Mouse (Mus musculus): ENCODE data around the gene Itgb2. TPM values are rescaled to one million over a fixed set of nuclear protein-coding genes. Genes with fewer than 3 reads are reported as not detected.

The Itgb2 gene
- polyA plus RNA-seq, 1 experiment from 2014 or later = 0.59 TPM

DNA sequence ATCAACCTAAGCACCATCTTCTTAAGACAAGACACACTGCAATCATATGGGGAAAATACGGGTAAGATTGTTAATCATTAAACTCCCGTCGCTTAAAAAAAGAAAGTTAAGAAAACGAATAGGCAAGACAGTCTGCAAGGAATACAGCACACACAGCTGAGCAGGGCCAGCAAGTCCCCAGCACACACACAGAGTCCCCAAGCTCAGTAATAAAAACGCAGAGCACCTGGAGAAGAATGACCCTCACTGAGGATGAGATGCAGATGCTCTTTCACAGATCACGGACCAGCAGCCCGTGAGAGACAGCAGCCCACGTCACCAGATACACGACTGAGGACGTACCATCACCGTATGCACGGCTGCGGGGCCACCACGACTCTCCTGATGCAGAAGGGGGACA is 29.4 kb upstream of the Itgb2 start:
- no peak overlapping the region for H3K27ac ChIP-seq (ENCODE audit: low read depth, low read length)
- H3K9me3 ChIP-seq (ENCODE audit: control insufficient read depth, low read length) = no peaks in the 10 kb centered on the region
- DNase-seq (ENCODE audit: low spot score, missing footprints) (no peak), ATAC-seq (ENCODE audit: low FRiP score) (no peak)
- H3K36me3 ChIP-seq (ENCODE audit: control insufficient read depth, insufficient read depth, low read length) = peaks cover 4% of the 10 kb centered on the region; the same call in 1 of the 2 replicates
- H3K4me2 ChIP-seq = no peak overlapping the region
- no peaks in the 10 kb centered on the region for H3K27me3 ChIP-seq (ENCODE audit: control insufficient read depth, insufficient read depth, low read length)
- no peak overlapping the region for H3K4me3 ChIP-seq (ENCODE audit: low read depth, low read length)
- no peaks in the 10 kb centered on the region for H3K4me1 ChIP-seq (ENCODE audit: control insufficient read depth, insufficient read depth, low read length)
- H3K9ac ChIP-seq (ENCODE audit: low read length) = no peak overlapping the region
- WGBS = 85% methylated on average over 14 of the region's 14 CpGs

DNA sequence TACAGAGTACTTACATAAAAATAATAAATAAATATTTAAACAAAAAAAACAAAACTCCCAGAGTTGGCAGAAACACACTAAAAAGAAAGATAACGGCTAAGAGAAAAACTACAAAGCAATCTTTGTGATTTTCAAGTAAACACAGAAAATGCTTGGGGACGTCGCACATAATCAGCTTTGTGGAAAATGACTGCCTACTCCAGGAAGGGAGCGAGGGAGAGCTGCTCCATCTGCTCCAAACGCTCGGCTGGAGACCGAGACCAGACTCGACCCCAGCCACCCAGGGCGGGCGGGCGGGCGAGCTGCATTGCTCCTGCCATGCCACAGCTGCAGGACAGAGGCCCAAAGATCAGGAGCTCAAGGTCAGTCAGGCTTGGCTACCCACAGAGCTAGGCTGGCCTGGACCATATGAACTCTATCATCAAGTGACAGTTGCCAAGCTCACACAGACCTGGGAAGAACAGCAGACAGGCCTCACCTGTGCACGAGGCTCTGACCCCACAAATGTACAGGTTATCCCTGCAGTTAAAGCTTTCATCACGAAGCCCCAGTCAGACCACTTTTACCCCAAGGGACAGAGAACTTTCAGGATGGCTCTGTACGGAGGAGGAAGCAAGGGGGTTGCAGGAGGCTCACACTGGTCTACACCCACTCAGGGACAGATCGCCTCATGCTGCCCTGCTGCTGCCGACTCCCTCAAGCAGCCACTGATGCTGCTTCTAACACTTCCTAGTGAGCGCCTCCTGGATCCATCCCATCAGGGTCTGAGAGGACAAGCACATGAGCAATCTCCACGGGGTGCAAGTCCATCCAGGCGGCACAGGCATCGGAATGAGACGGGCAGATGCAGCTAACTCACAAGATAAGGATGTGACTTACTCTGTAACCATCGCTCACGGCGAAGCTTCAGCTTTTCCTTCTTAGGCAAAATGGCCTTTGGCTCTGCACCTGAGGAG is 26.8 kb upstream of the Itgb2 start:
- Histone ChIP-seq H3K36me3 (ENCODE audit: control insufficient read depth, insufficient read depth, low read length) (peaks cover 2% of the 10 kb centered on the region; the same call in 1 of the 2 replicates), H3K9ac (ENCODE audit: low read length) (no peak overlapping the region), H3K27me3 (ENCODE audit: control insufficient read depth, insufficient read depth, low read length) (no peaks in the 10 kb centered on the region), H3K27ac (ENCODE audit: low read depth, low read length) (no peak overlapping the region), H3K4me1 (ENCODE audit: control insufficient read depth, insufficient read depth, low read length) (no peaks in the 10 kb centered on the region), H3K4me3 (ENCODE audit: low read depth, low read length) (no peak overlapping the region), H3K4me2 (no peak overlapping the region), H3K9me3 (ENCODE audit: control insufficient read depth, low read length) (no peaks in the 10 kb centered on the region)
- 84% methylated on average over 25 of the region's 25 CpGs for WGBS
- DNase-seq (ENCODE audit: low spot score, missing footprints) = no peak
- ATAC-seq (ENCODE audit: low FRiP score) = no peak

DNA sequence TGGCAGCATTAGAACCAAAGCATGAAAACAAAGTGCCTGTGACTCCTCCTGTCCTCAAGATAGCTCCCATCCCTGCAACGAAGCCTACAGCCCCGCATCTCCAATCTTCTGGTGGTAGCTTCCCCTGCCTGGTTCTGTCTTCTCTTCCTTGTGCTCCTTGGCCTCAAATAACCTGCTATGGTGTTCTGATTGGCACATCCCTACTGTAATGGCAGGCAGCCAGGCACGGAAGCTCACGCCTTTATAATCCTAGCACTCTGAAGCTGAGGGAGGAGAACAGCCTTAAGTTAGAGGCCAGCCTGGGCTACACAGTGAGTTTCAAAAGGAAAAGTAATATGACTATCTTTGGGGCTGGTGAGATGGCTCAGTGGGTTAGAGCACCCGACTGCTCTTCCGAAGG is 25.9 kb upstream of the Itgb2 start:
- Histone ChIP-seq H3K4me2 (no peak overlapping the region), H3K36me3 (ENCODE audit: control insufficient read depth, insufficient read depth, low read length) (peaks cover 4% of the 10 kb centered on the region; the same call in 1 of the 2 replicates), H3K9ac (ENCODE audit: low read length) (no peak overlapping the region), H3K27me3 (ENCODE audit: control insufficient read depth, insufficient read depth, low read length) (no peaks in the 10 kb centered on the region), H3K4me3 (ENCODE audit: low read depth, low read length) (no peak overlapping the region), H3K4me1 (ENCODE audit: control insufficient read depth, insufficient read depth, low read length) (no peaks in the 10 kb centered on the region), H3K9me3 (ENCODE audit: control insufficient read depth, low read length) (no peaks in the 10 kb centered on the region), H3K27ac (ENCODE audit: low read depth, low read length) (no peak overlapping the region)
- ATAC-seq (ENCODE audit: low FRiP score) = no peak
- no peak for DNase-seq (ENCODE audit: low spot score, missing footprints)
- WGBS = 91% methylated on average over 6 of the region's 6 CpGs

DNA sequence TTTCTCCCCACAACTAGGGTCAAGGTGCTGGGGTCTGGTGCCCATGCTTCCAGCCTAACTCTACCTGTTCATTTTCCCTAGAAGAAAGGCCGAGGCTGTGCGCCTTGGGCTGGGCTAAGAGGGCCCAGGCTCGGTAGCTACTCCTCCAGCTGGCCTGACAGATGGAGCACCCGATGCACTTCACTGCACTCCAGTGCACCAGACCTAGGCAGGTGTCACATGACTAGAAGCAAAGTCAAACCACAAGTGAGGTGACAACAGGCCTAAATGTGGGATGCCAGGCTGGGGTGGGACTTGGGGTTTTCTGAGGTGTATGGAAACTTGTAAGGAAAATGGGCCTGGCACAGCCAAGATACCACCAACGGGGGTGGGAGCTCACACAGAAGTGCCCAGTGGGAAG is 23.5 kb upstream of the Itgb2 start:
- H3K27ac ChIP-seq (ENCODE audit: low read depth, low read length) = no peak overlapping the region
- no peak overlapping the region for H3K4me2 ChIP-seq
- 90% methylated on average over 5 of the region's 5 CpGs for WGBS
- ATAC-seq (ENCODE audit: low FRiP score) (no peak), DNase-seq (ENCODE audit: low spot score, missing footprints) (no peak)
- H3K9me3 ChIP-seq (ENCODE audit: control insufficient read depth, low read length) = no peaks in the 10 kb centered on the region
- no peaks in the 10 kb centered on the region for H3K27me3 ChIP-seq (ENCODE audit: control insufficient read depth, insufficient read depth, low read length)
- no peaks in the 10 kb centered on the region for H3K4me1 ChIP-seq (ENCODE audit: control insufficient read depth, insufficient read depth, low read length)
- peaks cover 4% of the 10 kb centered on the region; the same call in 1 of the 2 replicates for H3K36me3 ChIP-seq (ENCODE audit: control insufficient read depth, insufficient read depth, low read length)
- H3K4me3 ChIP-seq (ENCODE audit: low read depth, low read length) = no peak overlapping the region
- H3K9ac ChIP-seq (ENCODE audit: low read length) = no peak overlapping the region

DNA sequence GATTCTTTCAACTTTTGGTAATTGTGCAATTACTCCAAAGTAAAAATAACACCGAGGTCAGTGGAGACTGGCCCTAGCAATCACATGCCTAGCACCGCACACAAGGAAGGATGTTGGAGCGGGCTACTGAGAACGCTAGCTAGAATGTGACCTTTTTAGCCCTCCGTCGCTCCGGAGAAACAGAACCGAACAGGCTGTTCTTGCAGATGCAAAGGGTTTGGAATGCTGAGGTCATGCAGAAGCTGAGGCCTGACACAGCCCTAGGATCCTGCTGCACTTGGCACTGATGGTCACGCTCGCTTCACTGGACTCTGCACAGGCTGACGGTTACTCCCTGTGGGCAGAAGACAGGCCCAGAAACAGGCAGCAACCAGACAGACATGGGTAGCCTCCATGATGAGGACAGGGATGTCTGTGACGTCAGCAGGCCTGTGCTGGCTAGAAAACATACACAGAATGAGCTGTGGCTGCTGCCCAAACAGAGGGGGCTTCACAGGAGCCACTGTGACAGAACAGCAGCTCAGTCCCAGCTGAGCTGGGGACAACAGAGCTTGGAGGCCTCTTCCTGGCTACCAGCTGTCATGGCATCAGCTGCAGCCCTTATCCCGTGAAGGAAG is 23.0 kb upstream of the Itgb2 start:
- Histone ChIP-seq H3K4me2 (no peak overlapping the region), H3K4me3 (ENCODE audit: low read depth, low read length) (no peak overlapping the region), H3K9ac (ENCODE audit: low read length) (no peak overlapping the region), H3K4me1 (ENCODE audit: control insufficient read depth, insufficient read depth, low read length) (no peaks in the 10 kb centered on the region), H3K9me3 (ENCODE audit: control insufficient read depth, low read length) (no peaks in the 10 kb centered on the region), H3K27me3 (ENCODE audit: control insufficient read depth, insufficient read depth, low read length) (no peaks in the 10 kb centered on the region), H3K36me3 (ENCODE audit: control insufficient read depth, insufficient read depth, low read length) (peaks cover 4% of the 10 kb centered on the region; the same call in 1 of the 2 replicates), H3K27ac (ENCODE audit: low read depth, low read length) (no peak overlapping the region)
- WGBS = 91% methylated on average over 13 of the region's 13 CpGs
- no peak for ATAC-seq (ENCODE audit: low FRiP score)
- DNase-seq (ENCODE audit: low spot score, missing footprints) = no peak

DNA sequence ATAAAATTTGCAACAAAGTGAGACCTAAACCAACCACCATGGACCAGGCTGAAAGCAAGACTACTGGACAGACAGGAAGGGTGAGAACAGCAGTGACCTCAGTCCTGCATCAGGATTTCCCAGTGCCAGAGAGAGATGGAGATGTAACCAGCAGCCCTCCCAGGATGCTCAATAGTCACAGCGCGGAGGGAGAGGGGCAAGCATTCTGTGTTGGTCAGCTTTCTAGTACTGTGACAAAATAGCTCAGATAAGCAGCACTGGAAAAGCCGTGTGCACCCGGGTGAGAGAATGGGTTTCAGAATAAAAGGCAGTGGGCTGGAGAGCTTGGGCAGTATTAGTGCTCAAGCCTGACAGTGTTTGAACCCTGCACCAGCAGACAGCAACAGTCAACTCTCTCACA is 22.3 kb upstream of the Itgb2 start:
- ATAC-seq (ENCODE audit: low FRiP score) (no peak), DNase-seq (ENCODE audit: low spot score, missing footprints) (no peak)
- no peaks in the 10 kb centered on the region for H3K4me1 ChIP-seq (ENCODE audit: control insufficient read depth, insufficient read depth, low read length)
- peaks cover 7% of the 10 kb centered on the region; the same call in 1 of the 2 replicates for H3K36me3 ChIP-seq (ENCODE audit: control insufficient read depth, insufficient read depth, low read length)
- no peak overlapping the region for H3K27ac ChIP-seq (ENCODE audit: low read depth, low read length)
- WGBS = 88% methylated on average over 4 of the region's 4 CpGs
- no peaks in the 10 kb centered on the region for H3K27me3 ChIP-seq (ENCODE audit: control insufficient read depth, insufficient read depth, low read length)
- no peak overlapping the region for H3K9ac ChIP-seq (ENCODE audit: low read length)
- no peak overlapping the region for H3K4me3 ChIP-seq (ENCODE audit: low read depth, low read length)
- no peak overlapping the region for H3K4me2 ChIP-seq
- H3K9me3 ChIP-seq (ENCODE audit: control insufficient read depth, low read length) = no peaks in the 10 kb centered on the region

DNA sequence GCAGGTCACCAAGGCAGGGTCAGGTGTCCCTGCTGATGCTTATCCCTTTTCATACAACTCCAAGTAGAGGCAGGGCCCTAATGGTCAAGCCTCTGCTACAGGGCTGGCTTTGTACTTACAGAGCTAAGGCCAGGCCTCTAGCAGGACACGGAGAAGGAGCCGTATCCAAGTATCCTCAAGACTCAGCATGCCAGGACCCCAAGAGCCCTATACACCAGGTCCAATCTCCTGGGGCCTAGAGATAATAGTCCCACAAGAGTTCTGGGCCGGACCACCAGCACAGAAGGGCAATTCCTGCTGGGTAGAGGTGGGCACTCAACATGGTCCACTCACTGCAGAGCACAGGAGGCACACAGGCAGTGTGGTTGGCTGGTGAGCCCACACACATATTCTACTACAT is 21.3 kb upstream of the Itgb2 start:
- 92% methylated on average over 3 of the region's 3 CpGs for WGBS
- no peak overlapping the region for H3K4me2 ChIP-seq
- H3K27ac ChIP-seq (ENCODE audit: low read depth, low read length) = no peak overlapping the region
- DNase-seq (ENCODE audit: low spot score, missing footprints) (no peak), ATAC-seq (ENCODE audit: low FRiP score) (no peak)
- H3K27me3 ChIP-seq (ENCODE audit: control insufficient read depth, insufficient read depth, low read length) = no peaks in the 10 kb centered on the region
- H3K4me1 ChIP-seq (ENCODE audit: control insufficient read depth, insufficient read depth, low read length) = no peaks in the 10 kb centered on the region
- H3K9ac ChIP-seq (ENCODE audit: low read length) = no peak overlapping the region
- H3K36me3 ChIP-seq (ENCODE audit: control insufficient read depth, insufficient read depth, low read length) = peaks cover 8% of the 10 kb centered on the region; the same call in 1 of the 2 replicates
- no peaks in the 10 kb centered on the region for H3K9me3 ChIP-seq (ENCODE audit: control insufficient read depth, low read length)
- H3K4me3 ChIP-seq (ENCODE audit: low read depth, low read length) = no peak overlapping the region

DNA sequence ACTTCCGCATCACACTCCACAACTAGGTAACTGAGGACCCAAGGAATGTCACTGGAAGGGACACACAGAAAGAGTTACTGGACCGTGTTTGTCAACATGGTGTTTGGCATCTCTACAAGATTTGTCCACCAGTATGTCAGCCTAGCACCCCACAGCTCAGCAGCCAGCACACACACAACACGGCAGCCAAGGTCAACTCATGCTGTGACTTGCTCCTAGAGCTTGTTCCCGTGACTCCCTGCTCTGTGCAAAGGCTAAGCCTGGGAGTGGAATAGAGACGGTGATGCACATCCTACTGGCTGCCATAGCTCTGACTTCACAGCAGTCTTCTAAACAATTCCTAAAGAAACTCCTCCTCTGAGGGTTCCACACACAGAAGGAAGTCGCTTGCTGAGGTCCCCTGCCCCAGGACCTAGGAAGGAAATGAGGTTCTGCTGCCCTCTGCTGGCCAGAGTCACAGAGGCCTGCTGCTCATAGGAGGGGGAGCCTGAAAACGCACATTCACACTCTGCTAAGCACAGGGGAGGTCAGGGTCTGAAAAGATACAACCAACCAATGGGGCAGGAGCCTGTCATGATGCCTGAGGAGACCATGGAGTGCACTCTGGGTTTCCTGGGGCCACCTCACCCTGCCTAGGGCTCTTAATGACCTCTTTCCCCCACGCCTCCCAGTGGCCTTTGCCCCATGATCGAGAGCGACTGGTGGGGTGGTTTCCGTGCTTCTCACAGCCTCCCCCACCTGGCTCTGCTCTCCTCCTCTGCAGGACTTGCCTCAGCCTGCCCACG is 20.5 kb upstream of the Itgb2 start:
- Histone ChIP-seq H3K36me3 (ENCODE audit: control insufficient read depth, insufficient read depth, low read length) (peaks cover 8% of the 10 kb centered on the region; the same call in 1 of the 2 replicates), H3K27ac (ENCODE audit: low read depth, low read length) (no peak overlapping the region), H3K4me2 (no peak overlapping the region), H3K4me3 (ENCODE audit: low read depth, low read length) (no peak overlapping the region), H3K9me3 (ENCODE audit: control insufficient read depth, low read length) (no peaks in the 10 kb centered on the region), H3K4me1 (ENCODE audit: control insufficient read depth, insufficient read depth, low read length) (peaks cover 2% of the 10 kb centered on the region), H3K9ac (ENCODE audit: low read length) (no peak overlapping the region), H3K27me3 (ENCODE audit: control insufficient read depth, insufficient read depth, low read length) (no peaks in the 10 kb centered on the region)
- peak; percentile 98 for DNase-seq (ENCODE audit: low spot score, missing footprints)
- 48% methylated on average over 12 of the region's 12 CpGs for WGBS
- peak; percentile 86 for ATAC-seq (ENCODE audit: low FRiP score)
